Mouse (Mus musculus) left cerebral cortex, postnatal 36 days (tissue): ENCODE data around the gene Xpot. TPM values are rescaled to one million over a fixed set of nuclear protein-coding genes. Genes with fewer than 3 reads are reported as not detected.

Experiments
- DNase-seq, 2 experiments: peaks; one replicate each; pipeline ENCODE4 v3.0.0; 2021 to 2022; ENCODE audit warnings: low spot score in 2 of 2, mixed read lengths in 1 of 2
- intact Hi-C: fragments of 180-260 bp; cut with DNase I; formaldehyde crosslinking; loops from one replicate; pipeline ENCODE4 v1.15.1; 2025
- total RNA-seq, 2 experiments: library from RNA; stranded (reverse); gene quantifications; 2 replicates each; pipeline ENCODE4 v1.2.3; 2021

The Xpot gene
- 10 to 100 TPM; 69.8 to 70.9 TPM for total RNA-seq

DNA sequence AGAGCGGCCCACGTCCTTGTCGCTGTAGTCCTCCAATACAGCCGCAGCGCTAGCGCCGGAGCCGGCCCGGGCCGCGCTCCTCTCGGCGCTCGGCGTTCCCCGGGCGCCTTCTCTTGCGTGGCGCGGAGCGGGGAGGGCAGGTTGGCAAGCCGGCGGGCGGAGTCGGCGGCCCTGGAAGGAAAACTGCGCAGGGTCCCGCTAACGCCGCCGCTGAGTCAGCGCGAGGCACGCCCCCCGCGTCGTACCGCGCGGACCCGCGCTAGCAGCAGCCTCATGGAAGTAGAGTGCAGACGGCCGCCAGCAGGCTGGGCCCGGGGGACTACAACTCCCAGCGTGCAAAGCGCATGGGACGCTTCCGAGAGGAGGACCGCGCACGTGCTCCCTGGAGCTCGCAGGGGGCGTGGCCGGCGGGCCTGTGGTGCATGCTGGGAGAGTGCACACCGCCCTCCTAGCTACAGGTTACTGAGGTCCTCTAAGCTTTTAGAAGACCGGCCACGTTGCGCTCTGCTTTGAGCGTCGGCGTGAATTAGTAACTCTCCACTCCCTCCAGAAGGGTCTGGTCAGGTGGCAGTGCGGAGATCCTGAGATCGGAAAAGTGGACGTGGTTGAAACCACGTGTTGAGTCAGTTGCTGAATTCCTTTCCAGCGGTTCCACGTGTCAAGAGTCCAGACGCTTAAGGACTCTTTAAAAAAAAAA lies at the start of gene Xpot:
Gene Xpot (minus strand): TSS at position 147 of the 697 bp plus-strand sequence.
- peak; percentile 98 to 99 for DNase-seq
- intact Hi-C loops: loop anchor here (5.0 to 10.0 kb wide), 2 partner anchors 39 to 1448 kb away; partner anchors contain the start of genes Mon2 and Tbk1

DNA sequence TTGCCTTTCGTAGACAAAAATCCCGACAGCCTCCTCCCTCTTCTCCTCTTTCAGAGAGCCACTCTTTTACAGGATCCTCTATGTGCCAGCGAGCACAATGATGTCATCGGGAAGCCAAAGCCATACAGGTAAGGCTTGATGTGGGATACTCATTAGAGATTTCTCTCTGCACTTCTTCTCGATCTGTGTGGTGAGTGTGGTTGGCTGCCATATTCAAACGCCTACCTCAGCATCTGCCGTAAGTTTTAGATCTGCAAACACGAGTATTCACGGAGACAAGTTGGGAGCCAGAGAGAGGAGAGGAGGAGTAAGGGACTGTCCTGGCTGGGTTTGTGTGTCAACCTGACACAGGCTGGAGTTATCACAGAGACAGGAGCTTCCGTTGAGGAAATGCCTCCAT lies 43.0 kb upstream of the Xpot start:
- intact Hi-C loops: no loop called here
- peak in 1 of 2 experiments; percentile 32 for DNase-seq

DNA sequence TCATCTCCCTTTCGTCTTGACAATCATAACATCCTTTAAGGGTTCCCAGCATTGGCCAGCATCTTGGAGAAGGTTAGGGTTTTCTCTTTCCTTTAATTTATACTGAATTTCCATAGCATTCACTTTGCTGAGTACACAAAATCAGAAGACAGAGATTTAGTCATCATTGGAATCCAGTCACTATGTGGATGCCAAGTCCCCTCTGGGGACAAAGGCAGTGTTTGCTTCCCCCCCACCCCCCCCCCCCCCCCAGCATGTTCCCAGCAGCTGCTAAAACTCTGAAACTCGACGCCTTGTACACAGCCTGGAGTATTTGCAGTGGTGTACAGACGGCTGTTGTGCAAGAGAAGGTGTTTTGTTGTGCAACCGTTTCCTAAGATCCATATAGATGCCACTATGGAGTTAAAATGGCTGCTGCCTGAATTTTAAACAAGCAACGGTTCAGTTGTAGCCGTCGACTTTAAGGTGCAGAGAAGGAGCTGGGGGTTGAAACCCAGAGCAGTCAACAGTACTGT lies 39.6 kb upstream of the Xpot start:
- no peak for DNase-seq
- intact Hi-C loops: no loop called here

DNA sequence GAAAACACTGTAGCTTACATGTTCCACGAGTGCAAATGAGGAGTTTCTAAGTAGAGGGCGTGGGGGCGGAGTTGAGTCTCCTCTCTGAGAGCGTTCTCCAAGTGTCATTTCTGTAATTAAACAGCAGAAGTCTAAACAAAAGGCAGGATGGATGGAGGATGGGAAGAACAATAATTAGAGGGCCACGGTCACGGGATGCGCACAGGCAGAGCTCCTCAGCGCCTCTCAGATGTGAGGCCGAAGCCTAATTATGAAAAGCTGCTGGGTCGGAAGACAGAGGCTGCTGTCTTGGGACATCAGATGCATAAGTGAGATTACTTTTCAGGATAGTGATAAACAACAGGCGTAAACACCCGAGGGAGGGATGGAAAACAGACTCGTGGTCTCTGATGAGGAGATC lies 37.5 kb upstream of the Xpot start:
- intact Hi-C loops: no loop called here
- no peak for DNase-seq

DNA sequence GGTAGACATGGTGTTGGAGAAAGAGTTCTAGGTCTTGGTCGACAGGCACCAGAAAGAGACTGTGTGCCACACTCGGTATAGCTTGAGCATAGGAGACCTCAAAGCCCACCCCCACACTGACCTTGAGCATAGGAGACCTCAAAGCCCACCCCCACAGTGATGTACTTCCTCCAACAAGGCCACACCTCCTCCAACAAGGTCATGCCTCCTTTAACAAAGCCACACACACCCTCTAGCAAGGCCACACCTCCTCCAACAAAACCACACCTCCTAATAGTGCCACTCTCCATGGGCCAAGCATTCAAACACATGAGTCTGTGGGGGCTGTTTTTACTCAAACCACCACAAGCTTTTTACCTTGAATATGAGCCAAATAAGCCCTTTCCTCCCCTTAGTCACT lies 36.6 kb upstream of the Xpot start:
- no peak for DNase-seq
- intact Hi-C loops: no loop called here

DNA sequence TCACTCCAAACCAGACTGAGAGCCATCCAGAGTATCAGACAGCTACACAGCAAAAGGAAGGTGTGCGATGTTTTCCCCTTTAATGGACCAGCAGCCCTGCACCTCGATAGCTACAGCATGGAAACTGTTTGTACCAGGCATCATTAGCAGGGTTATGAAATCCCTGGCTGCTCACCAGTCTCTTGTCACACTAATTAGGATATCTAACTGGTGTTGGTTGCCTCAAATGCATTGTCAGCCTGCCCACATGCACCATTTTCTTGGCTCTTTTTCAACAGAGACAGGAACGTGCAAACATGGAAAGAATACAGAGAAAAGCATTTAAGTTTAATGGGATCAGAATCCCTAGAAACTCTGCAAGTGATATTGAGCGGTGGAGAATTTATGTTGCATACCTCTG lies 29.8 kb upstream of the Xpot start:
- intact Hi-C loops: no loop called here
- no peak for DNase-seq

DNA sequence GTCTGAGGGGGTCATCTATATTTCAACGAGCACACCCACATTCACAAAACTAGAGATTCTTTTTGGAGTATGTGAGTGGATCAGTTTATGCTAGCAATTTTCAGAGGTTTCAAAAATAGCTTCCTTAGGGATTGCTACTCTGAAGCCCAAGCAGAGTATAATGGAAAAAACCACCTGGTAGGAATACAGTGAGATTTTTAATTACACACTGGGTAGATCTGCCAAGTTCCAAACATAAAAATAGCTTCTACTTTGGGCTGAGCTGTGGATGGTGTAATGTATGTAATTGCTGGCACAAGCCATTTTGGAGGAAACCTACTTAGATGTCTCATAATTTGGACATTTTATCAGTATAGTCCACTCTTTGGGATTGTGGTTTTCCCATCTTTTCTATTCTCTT lies 26.9 kb upstream of the Xpot start:
- DNase-seq: no peak
- intact Hi-C loops: no loop called here

DNA sequence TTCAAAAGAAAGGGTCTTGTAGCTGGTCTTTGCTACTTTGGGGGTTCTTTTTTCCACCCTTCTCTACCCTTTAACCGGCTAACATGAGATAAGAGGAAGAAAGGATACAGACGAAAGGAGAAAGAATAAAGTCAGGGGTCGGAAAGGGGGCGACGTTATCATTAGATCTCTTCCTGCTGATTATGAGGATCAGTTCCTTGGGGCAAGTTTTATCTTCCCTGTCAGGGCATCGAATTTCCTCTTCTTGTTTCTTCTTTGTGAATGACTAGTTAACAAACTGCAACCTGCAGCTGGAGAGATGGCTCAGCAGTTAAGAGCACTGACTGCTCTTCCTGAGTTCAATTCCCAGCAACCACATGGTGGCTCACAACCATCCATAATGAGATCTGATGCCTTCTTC lies 20.2 kb upstream of the Xpot start:
- intact Hi-C loops: no loop called here

DNA sequence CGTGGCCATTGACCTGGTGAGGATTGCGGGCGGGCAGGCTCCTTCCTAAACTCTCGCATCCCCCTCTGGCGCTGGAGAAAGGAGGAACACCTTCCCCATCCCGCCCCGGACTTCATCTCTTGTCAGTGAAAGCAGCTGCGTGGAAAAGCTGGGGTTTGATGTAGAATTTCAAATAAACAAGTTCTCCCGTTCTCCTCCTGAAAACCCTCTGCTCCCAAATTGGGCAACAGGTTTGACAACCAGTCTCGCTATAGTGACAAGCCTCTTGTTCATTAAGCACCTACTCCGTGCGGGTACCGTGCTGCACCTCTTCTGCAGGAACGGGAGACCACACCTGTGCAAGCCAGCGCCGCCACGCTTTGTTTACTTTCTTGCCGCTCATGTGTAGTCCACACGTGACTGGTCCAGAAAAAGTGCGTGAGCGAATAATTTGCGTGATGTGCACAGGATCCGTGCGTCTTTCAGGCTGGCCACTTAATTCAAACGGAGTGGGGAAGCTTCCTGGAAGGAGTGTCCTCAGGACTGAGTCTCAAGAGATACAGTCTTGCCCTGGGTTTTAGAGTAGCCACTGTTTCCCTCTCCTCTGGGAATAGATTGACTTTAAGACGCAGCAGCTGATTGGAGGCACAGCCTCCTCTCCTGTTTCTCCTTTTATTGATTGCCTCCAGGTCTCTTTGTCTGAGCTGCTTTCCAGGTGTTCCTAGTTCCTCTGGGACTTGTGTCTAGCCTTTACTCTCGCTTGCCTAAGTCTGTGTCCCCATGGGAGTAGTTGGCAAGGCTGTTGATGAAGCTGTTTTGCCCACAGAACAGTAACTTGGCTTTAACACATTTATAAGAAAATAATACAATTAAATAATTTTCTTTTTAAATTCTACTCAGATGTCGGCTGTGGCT lies 16.2 kb upstream of the Xpot start:
- intact Hi-C loops: loop anchor here (5.0 kb wide), 2 partner anchors 45 to 410 kb away; no protein-coding TSS in a partner anchor
- no peak for DNase-seq

More for the DNA sequence above, 20.2 kb upstream of the Xpot start:
- DNase-seq: no peak

DNA sequence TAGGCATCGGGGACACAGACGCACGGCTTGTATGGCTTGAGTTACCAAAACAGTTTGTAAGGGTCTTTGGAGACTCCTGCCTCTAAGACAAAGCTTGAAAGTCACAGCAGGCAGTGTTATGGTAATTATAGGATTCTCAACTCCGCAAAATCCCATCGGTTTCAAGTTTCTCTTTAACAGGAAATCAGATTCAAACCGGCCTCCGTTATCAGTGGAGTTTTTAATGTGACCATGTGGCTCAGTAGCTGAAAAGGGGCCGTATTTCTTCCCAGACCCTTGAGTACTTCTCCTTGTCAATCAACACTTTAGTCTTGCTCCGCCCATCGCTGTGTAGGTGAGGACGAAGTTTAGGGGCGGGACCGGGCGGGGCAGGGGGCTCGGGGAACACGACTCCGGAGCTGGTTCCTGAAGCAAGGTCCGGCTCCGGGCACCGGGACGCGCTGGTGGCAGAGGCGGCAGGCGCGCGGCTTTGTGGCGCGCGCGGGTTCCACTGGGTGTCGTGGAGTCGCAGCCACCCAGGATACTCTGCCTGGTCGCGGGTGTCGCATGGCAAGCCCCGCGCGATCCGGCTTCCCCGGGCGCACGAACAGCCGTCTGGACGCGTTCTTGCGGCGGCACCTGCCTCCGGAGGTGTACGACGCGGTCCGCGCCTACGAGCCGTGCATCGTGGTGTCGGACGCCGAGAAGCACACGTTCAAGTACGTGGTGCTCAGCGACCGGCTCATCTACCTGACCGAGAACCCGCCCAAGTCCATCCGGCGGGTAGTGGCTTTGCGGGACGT lies 15.3 kb upstream of the Xpot start, which contains the start of gene D930020B18Rik:
Gene D930020B18Rik (plus strand): TSS at position 317 of the 782 bp plus-strand sequence.
- peak; percentile 8 to 14 for DNase-seq
- intact Hi-C loops: loop anchor here (5.0 kb wide), 2 partner anchors 46 to 411 kb away; no protein-coding TSS in a partner anchor

DNA sequence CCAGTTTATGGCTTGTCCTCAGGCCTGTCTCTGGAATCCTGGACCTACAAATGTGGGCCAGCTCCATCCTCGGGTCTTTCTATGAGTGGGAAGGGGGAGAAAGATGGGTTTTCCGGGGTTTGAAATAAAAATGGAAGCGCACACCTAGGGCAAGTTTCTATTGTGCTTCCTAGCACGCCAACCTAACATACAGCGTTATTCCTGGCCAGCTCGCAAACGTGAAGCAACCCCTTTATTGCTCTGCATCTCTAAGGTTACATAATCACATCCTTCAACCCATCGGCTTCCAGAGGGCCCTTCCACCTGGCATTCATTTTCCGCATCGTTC lies 14.8 kb upstream of the Xpot start:
- intact Hi-C loops: loop anchor here (5.0 kb wide), 2 partner anchors 46 to 411 kb away; no protein-coding TSS in a partner anchor
- peak in 1 of 2 experiments; percentile 14 for DNase-seq

DNA sequence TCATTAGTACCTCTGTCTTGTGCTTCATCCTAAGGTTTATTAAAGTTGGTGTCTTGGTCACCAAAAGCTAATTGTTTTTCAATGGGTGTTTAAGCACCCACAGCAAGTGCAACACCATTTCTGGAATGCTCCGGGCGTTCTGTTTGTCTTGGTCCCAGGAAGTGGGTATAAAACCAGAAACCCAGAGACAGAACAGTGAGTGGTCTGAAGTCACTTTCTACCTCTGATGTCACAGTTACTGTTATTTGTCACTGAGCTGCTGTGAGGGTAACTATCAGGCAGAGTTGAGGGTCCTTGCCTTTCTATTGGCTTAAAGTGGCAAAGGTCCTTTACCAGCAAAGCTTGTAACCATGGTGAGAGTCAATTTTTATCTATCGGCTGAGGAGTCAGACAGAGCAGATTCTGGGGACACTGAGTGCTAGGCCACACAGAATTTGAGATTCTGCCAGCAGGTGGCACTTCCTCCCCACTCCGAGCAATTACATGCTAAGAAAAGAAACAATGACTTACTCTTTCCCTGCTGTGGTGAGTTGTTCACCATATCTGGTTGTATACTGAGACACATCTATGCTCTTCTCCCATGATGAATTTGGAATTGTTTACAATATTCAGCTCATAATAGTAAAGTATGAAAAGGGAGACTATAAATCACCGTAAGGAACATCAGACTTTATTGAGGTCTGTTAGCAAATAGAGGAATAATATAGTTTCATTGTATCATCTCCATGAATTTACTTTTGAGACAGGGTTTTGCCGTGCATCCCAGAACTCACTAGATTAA lies 14.2 kb upstream of the Xpot start:
- DNase-seq: peak; percentile 17 to 21
- intact Hi-C loops: loop anchor here (5.0 kb wide), 2 partner anchors 47 to 412 kb away; no protein-coding TSS in a partner anchor

DNA sequence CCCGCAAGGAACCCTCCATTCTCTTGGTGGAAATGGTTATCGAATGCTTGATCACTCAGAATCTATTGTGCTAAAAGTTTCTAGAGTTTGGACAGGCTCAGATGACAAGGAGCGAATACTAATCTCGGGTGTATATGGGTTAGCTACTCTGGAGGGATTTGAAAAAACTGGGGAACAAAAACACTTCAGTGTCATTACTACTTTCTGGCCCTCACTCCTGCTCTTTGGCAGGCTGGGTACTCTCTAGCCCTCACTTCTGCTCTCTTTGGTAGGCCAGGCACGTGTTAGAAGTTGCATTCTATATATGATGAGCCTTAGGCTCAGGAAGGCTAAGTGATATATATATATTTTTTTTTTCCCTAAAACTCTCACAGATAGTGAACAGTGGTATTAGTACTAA lies 13.4 kb upstream of the Xpot start:
- no peak for DNase-seq
- intact Hi-C loops: no loop called here

DNA sequence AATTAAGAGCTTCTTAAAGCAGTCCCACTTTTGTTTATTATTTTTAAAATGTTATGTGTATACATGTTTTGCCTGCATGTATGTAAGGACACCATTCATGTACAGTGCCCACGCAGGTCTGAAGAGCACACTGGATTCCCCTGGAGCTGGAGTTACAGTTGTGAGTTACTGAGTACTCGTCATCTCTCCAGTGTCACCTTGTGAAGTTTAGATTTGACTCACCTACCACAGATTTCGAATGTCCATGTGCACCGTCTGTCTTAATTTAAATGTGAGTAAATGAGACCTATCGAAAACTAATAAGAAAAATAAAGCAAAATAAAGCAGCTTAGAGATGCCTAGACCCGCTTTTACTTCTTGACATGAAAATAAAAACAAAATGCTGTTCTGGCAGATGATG lies 10.1 kb upstream of the Xpot start:
- intact Hi-C loops: no loop called here

DNA sequence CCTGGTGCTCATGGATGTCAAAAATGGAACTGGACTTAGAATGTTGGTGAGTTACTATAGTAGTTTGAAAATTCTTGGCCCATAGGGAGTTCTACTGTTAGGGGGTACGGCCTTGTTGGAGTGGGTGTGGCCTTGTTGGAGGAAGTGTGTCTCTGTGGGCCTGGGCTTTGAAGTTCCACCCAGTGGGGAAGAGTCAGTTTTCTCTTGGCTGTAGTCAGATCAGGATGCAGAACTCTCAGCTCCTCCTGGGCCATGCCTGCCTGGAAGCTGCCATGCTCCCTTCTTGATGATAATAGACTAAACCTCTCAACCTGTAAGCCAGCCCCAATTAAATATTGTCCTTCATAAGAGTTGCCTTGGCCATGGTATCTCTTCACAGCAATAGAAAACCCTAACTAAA lies 8.0 kb upstream of the Xpot start:
- intact Hi-C loops: no loop called here
- DNase-seq: no peak

More for the DNA sequence above, 10.1 kb upstream of the Xpot start:
- no peak for DNase-seq

DNA sequence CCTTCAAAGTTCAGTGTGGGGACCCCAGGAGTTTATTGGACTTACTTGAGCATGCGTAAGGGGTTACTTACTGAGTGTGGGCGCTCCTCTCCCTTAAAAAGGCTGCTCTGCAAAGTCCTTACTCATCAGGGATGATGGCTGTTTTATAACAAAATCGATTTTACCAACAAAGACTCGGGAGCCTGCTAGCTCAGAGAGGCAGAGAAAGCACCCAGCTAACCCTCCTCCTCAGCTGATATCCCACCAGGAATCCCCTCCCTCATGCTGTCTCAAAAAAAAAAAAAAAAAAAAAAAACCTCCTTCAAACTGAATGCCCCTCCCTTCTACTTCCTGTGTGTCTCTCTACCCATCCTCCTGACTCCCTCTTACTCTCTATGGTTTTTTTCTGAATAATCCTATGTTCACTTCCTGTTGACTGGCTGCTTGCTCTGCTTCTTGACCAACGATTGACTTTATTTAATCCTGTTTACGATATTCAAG lies 2.5 kb upstream of the Xpot start:
- intact Hi-C loops: loop anchor here (5.0 to 10.0 kb wide), 2 partner anchors 41 to 1446 kb away; partner anchors contain the start of genes Mon2 and Tbk1

DNA sequence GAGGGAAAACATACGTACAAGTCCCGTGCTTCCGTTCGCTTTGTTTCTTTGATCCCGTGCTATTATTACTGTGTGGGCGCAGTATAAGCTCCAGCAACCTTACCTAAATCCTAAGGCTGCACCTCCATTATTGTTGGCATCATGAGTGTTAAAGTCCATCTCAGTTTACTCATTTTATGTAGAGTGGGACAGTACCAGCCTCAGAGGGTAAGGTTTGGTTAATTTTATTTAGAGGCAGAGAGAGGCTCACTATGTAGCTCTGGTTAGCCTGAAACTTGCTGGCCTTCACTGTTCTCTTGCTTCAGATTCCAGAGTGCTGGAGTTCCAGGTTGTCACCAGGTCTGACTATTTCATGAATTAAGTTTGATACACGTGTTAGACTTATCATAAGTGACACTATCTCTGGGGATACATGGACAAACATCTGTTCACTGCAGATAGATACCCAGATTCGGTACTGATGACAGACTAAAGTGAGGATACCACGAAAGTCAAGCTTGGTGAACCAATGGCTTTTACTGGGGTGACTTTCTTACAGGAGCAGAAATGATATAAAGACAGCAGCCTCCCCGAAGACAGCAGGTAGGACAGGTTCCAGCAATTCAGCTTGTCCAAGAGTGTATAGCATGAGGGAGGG lies 1.2 kb upstream of the Xpot start:
- intact Hi-C loops: loop anchor here (5.0 to 10.0 kb wide), 2 partner anchors 40 to 1447 kb away; partner anchors contain the start of genes Mon2 and Tbk1
- no peak for DNase-seq

More for the DNA sequence above, 2.5 kb upstream of the Xpot start:
- no peak for DNase-seq
